In genomic region chr16:38467917-38468705, GRCm38 (mm10) we compare ENCODE assay signal across 16 mouse cellular contexts. TPM values are rescaled to one million over a fixed set of nuclear protein-coding genes. Genes with fewer than 3 reads are reported as not detected.
DNase-seq lines count a peak whose midpoint lies in the region; ATAC-seq and TF ChIP-seq lines count a peak whose summit lies in the region.
"Had no signal": no experiment of that assay in that cellular context is flagged by ENCODE, and none has a peak within 500 bp of the region (broad histone marks: within the 10 kb centered on the region; RNA-seq: fewer than 3 reads in every experiment).

No protein-coding gene starts in this region.

- no peak overlapping the region for H3K27ac ChIP-seq in heart, embryonic 13.5 days (replicated peaks)
- H3K27ac ChIP-seq in heart, adult 2 months = no peak overlapping the region
- H3K27ac ChIP-seq in intestine, embryonic 16.5 days (ENCODE audit: low read length) = peak overlapping the region; percentile 93
- H3K27ac ChIP-seq in stomach, postnatal 0 days (replicated peaks) = no peak overlapping the region
- H3K27ac ChIP-seq: heart, embryonic 15.5 days; hindbrain, embryonic 15.5 days; limb, embryonic 12.5 days; midbrain, embryonic 13.5 days had no signal

- no peak overlapping the region for H3K4me2 ChIP-seq in heart, embryonic 13.5 days
- H3K4me2 ChIP-seq in intestine, embryonic 16.5 days (ENCODE audit: low read depth, low read length) = no peak overlapping the region
- H3K4me2 ChIP-seq in stomach, postnatal 0 days (replicated peaks; ENCODE audit: low read depth) = no peak overlapping the region
- H3K4me2 ChIP-seq: heart, embryonic 15.5 days; hindbrain, embryonic 15.5 days; limb, embryonic 12.5 days; midbrain, embryonic 13.5 days had no signal

- DNase-seq in heart, adult 2 months = no peak
- peak; percentile 19 for DNase-seq in ovary, adult 18-20 months (ENCODE audit: low spot score)
- no peak for DNase-seq in ovary, postnatal 36 days (ENCODE audit: low spot score)
- peak; percentile 35 for DNase-seq in stomach, postnatal 0 days (ENCODE audit: low spot score)
- no peak for DNase-seq in urinary bladder, adult 18-20 months (ENCODE audit: low spot score in 2 of 2)
- no peak for DNase-seq in frontal cortex, postnatal 25 days (ENCODE audit: low spot score in 2 of 2)
- DNase-seq: cerebellum, postnatal 14 days; forebrain, postnatal 0 days; lung, postnatal 14 days; right cerebral cortex, postnatal 25 days had no signal

- no peak for TF ChIP-seq CTCF in heart, adult 2 months (IDR thresholded peaks at IDR 0.05)
- no peak for TF ChIP-seq CTCF in stomach, postnatal 0 days (IDR thresholded peaks at IDR 0.05; ENCODE audit: low read depth)

- peaks cover 14% of the 10 kb centered on the region for H3K4me1 ChIP-seq in heart, embryonic 13.5 days
- H3K4me1 ChIP-seq in heart, adult 2 months (ENCODE audit: control insufficient read depth, insufficient read depth, low read length) = no peaks in the 10 kb centered on the region
- H3K4me1 ChIP-seq in intestine, embryonic 16.5 days (ENCODE audit: control insufficient read depth, insufficient read depth, low read length) = 0 out of 2 replicates have a peak, but pooled peaks cover 5% of the 10 kb centered on the region
- H3K4me1 ChIP-seq in stomach, postnatal 0 days (replicated peaks; ENCODE audit: control insufficient read depth, insufficient read depth) = no peaks in the 10 kb centered on the region
- H3K4me1 ChIP-seq: hindbrain, embryonic 15.5 days; limb, embryonic 12.5 days; midbrain, embryonic 13.5 days had no signal

- no peaks in the 10 kb centered on the region for H3K79me2 ChIP-seq in heart, adult 2 months (replicated peaks; ENCODE audit: control insufficient read depth, insufficient read depth, low read length)

- H3K9me3 ChIP-seq in heart, embryonic 13.5 days = no peaks in the 10 kb centered on the region
- H3K9me3 ChIP-seq in intestine, embryonic 16.5 days (ENCODE audit: control insufficient read depth, low read length) = no peaks in the 10 kb centered on the region
- no peaks in the 10 kb centered on the region for H3K9me3 ChIP-seq in stomach, postnatal 0 days (ENCODE audit: control insufficient read depth, low read length)
- H3K9me3 ChIP-seq: heart, embryonic 15.5 days; hindbrain, embryonic 15.5 days; limb, embryonic 12.5 days; midbrain, embryonic 13.5 days had no signal

- no peak for TF ChIP-seq EP300 in heart, adult 2 months (IDR thresholded peaks at IDR 0.05; ENCODE audit: insufficient read depth, low read depth, low read length)
- TF ChIP-seq EP300 in stomach, postnatal 0 days (optimal IDR thresholded peaks at IDR 0.05) = no peak

- ATAC-seq in heart, embryonic 13.5 days (ENCODE audit: extremely low read depth, insufficient number of reproducible peaks, low FRiP score, low TSS enrichment) = no peak
- ATAC-seq in intestine, embryonic 16.5 days = peak; percentile 84
- ATAC-seq in stomach, postnatal 0 days (ENCODE audit: low FRiP score, low TSS enrichment) = no peak
- ATAC-seq: forebrain, postnatal 0 days; midbrain, embryonic 13.5 days had no signal

- H3K27me3 ChIP-seq in heart, embryonic 13.5 days (replicated peaks) = no peaks in the 10 kb centered on the region
- no peaks in the 10 kb centered on the region for H3K27me3 ChIP-seq in heart, adult 2 months (ENCODE audit: control insufficient read depth, insufficient read depth, low read length)
- no peaks in the 10 kb centered on the region for H3K27me3 ChIP-seq in intestine, embryonic 16.5 days (replicated peaks; ENCODE audit: control insufficient read depth, insufficient read depth, low read length)
- H3K27me3 ChIP-seq in stomach, postnatal 0 days (ENCODE audit: control insufficient read depth, insufficient read depth, low read length) = no peaks in the 10 kb centered on the region
- H3K27me3 ChIP-seq: heart, embryonic 15.5 days; hindbrain, embryonic 15.5 days; limb, embryonic 12.5 days; midbrain, embryonic 13.5 days had no signal

- 57% methylated on average over 8 of the region's 8 CpGs for WGBS in heart, embryonic 13.5 days
- 76% methylated on average over 8 of the region's 8 CpGs for WGBS in heart, adult 2 months
- WGBS in intestine, embryonic 16.5 days = 59% methylated on average over 8 of the region's 8 CpGs
- 60% methylated on average over 8 of the region's 8 CpGs for WGBS in stomach, postnatal 0 days

- H3K9ac ChIP-seq in heart, embryonic 13.5 days = 0 out of 2 replicates have a peak overlapping the region, but pooled peaks have one; percentile 0
- H3K9ac ChIP-seq in heart, adult 2 months (ENCODE audit: low read depth, low read length) = no peak overlapping the region
- H3K9ac ChIP-seq in intestine, embryonic 16.5 days (ENCODE audit: low read depth, low read length) = no peak overlapping the region
- H3K9ac ChIP-seq in stomach, postnatal 0 days (ENCODE audit: low read length) = no peak overlapping the region
- H3K9ac ChIP-seq: forebrain, postnatal 0 days; heart, embryonic 15.5 days; hindbrain, embryonic 15.5 days; limb, embryonic 12.5 days; midbrain, embryonic 13.5 days had no signal

- H3K36me3 ChIP-seq in heart, embryonic 13.5 days = no peaks in the 10 kb centered on the region
- no peaks in the 10 kb centered on the region for H3K36me3 ChIP-seq in heart, adult 2 months (ENCODE audit: control insufficient read depth, insufficient read depth, low read length)
- H3K36me3 ChIP-seq in intestine, embryonic 16.5 days (ENCODE audit: control insufficient read depth, insufficient read depth, low read length) = no peaks in the 10 kb centered on the region
- H3K36me3 ChIP-seq in stomach, postnatal 0 days (ENCODE audit: control insufficient read depth, insufficient read depth, low read length) = no peaks in the 10 kb centered on the region
- H3K36me3 ChIP-seq: heart, embryonic 15.5 days; hindbrain, embryonic 15.5 days; limb, embryonic 12.5 days; midbrain, embryonic 13.5 days had no signal

- TF ChIP-seq POLR2A in heart, adult 2 months (IDR thresholded peaks at IDR 0.05; ENCODE audit: insufficient read depth, low read depth, low read length) = no peak

- intact Hi-C loops in heart, adult 2 months (cut with DNase I) = no loop called here

- no peak overlapping the region for H3K4me3 ChIP-seq in heart, embryonic 13.5 days
- no peak overlapping the region for H3K4me3 ChIP-seq in heart, adult 2 months
- H3K4me3 ChIP-seq in intestine, embryonic 16.5 days (ENCODE audit: low read length) = no peak overlapping the region
- H3K4me3 ChIP-seq in stomach, postnatal 0 days (ENCODE audit: low read depth, low read length) = no peak overlapping the region
- H3K4me3 ChIP-seq: heart, embryonic 15.5 days; hindbrain, embryonic 15.5 days; limb, embryonic 12.5 days; midbrain, embryonic 13.5 days had no signal

RNA-seq across cellular contexts. Expression of gene Cd80, which starts 12.8 kb away (rescaled TPM):
- polyA plus RNA-seq in heart, embryonic 13.5 days (2015; fragmentation: Nextera tagmentation; extraction: Ambion mirVana) = 0.53 and 0.55 TPM in 2 replicates
- total RNA-seq in heart, adult 2 months (2021) = under 1 TPM; 0.86 to 0.89 TPM
- polyA plus RNA-seq in heart, adult 2 months (2012; rRNA removed) = 0.59 and 0.88 TPM in 2 replicates
- polyA plus RNA-seq in intestine, embryonic 16.5 days (2015; fragmentation: Nextera tagmentation; extraction: Ambion mirVana) = 0.18 and 0.27 TPM in 2 replicates
- 0.45 and 0.59 TPM in 2 replicates for polyA plus RNA-seq in stomach, postnatal 0 days (2015; fragmentation: Nextera tagmentation; extraction: Ambion mirVana)

RNA-seq across cellular contexts. Expression of gene Adprh, which starts 15.6 kb away (rescaled TPM):
- polyA plus RNA-seq in heart, embryonic 13.5 days (2015; fragmentation: Nextera tagmentation; extraction: Ambion mirVana) = 92.3 and 102 TPM in 2 replicates
- 10 to 100 TPM; 23.4 to 25.2 TPM for total RNA-seq in heart, adult 2 months (2021)
- polyA plus RNA-seq in heart, adult 2 months (2012; rRNA removed) = 21.0 and 27.9 TPM in 2 replicates
- 85.1 and 88.9 TPM in 2 replicates for polyA plus RNA-seq in intestine, embryonic 16.5 days (2015; fragmentation: Nextera tagmentation; extraction: Ambion mirVana)
- 44.4 and 46.7 TPM in 2 replicates for polyA plus RNA-seq in stomach, postnatal 0 days (2015; fragmentation: Nextera tagmentation; extraction: Ambion mirVana)

RNA-seq across cellular contexts. Expression of gene Pla1a, which starts 35.2 kb away (rescaled TPM):
- polyA plus RNA-seq in heart, embryonic 13.5 days (2015; fragmentation: Nextera tagmentation; extraction: Ambion mirVana) = 0.37 and 0.69 TPM in 2 replicates
- total RNA-seq in heart, adult 2 months (2021) = 1 to 10 TPM; 6.8 to 8.8 TPM
- polyA plus RNA-seq in heart, adult 2 months (2012; rRNA removed) = 9.6 and 13.6 TPM in 2 replicates
- polyA plus RNA-seq in intestine, embryonic 16.5 days (2015; fragmentation: Nextera tagmentation; extraction: Ambion mirVana) = 1.3 and 1.9 TPM in 2 replicates
- polyA plus RNA-seq in stomach, postnatal 0 days (2015; fragmentation: Nextera tagmentation; extraction: Ambion mirVana) = 0.11 and 0.34 TPM in 2 replicates

RNA-seq across cellular contexts. Expression of gene Timmdc1, which starts 54.4 kb away (rescaled TPM):
- 29.7 and 35.3 TPM in 2 replicates for polyA plus RNA-seq in heart, embryonic 13.5 days (2015; fragmentation: Nextera tagmentation; extraction: Ambion mirVana)
- total RNA-seq in heart, adult 2 months (2021) = 10 to 100 TPM; 60.4 to 66.1 TPM
- 22.2 and 27.0 TPM in 2 replicates for polyA plus RNA-seq in heart, adult 2 months (2012; rRNA removed)
- polyA plus RNA-seq in intestine, embryonic 16.5 days (2015; fragmentation: Nextera tagmentation; extraction: Ambion mirVana) = 22.6 and 23.6 TPM in 2 replicates
- polyA plus RNA-seq in stomach, postnatal 0 days (2015; fragmentation: Nextera tagmentation; extraction: Ambion mirVana) = 14.6 and 15.5 TPM in 2 replicates

Comparison
In these comparisons a context has a peak if more than half of its experiments do, and no peak if none do; other contexts are left out.
1. DNase-seq: peak in ovary, adult 18-20 months (single experiment) and stomach, postnatal 0 days (single experiment); none in heart, adult 2 months (0 of 2), ovary, postnatal 36 days (single experiment), urinary bladder, adult 18-20 months (0 of 2) and frontal cortex, postnatal 25 days (0 of 2).